Mouse (Mus musculus): ENCODE results near the gene Psmb3. TPM values are rescaled to one million over a fixed set of nuclear protein-coding genes. Genes with fewer than 3 reads are reported as not detected.

Psmb3 gene
- polyA plus RNA-seq, 1 experiment from 2014 or later: 430 TPM

DNA sequence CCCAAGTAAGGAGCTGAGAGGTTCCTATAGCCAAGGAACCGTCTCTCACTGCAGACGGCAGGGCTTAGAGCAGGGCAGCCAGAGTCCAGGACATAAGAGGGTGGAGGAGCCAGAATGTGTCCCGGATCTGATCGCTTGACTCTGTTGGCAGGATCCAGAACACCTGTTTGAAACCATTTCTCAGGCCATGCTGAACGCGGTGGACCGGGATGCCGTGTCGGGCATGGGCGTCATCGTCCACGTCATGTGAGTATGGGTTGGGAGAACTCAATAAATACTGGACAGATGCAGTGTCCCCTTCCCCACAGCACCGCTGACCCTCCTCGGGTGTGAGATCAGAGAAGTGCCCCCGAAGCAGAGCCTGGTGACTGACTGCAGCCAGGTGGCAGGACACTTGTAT is 9.1 kb downstream of the Psmb3 start:
- no peak for ATAC-seq (ENCODE audit: low read depth)
- H3K27ac ChIP-seq (ENCODE audit: low read length): no peak overlapping the region
- H3K4me1 ChIP-seq (replicated peaks; ENCODE audit: control insufficient read depth, insufficient read depth, low read length): no peaks in the 10 kb centered on the region
- no peaks in the 10 kb centered on the region for H3K27me3 ChIP-seq (ENCODE audit: control insufficient read depth, insufficient read depth, low read depth, low read length)
- H3K9ac ChIP-seq (ENCODE audit: low read length): no peak overlapping the region
- H3K36me3 ChIP-seq (ENCODE audit: control insufficient read depth, insufficient read depth, low read length): peaks cover 29% of the 10 kb centered on the region
- no peak overlapping the region for H3K4me2 ChIP-seq (ENCODE audit: low read depth, low read length)
- no peak overlapping the region for H3K4me3 ChIP-seq (ENCODE audit: low read length)
- no peaks in the 10 kb centered on the region for H3K9me3 ChIP-seq (ENCODE audit: control insufficient read depth, low read length)
- 83% methylated on average over 15 of the region's 15 CpGs for WGBS

DNA sequence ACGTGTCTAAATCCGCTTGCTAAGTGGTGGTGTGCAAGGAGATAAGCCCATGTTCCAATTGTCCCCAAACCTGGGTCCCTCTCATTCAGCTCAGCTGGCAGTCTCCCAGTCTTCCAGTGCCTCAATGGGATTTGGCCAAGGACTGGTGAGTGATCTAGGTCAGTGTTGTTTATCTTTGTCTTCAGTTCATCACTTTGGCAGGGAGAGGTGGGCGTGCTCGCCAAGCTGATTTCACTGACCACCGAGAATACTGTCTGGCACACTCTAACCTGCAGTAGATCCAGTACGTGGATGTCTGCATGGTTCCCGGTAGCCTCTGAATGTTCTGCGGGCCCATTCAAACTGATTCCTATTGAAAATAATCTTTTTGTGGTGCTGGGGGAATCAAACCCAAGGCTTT is 10.7 kb downstream of the Psmb3 start:
- WGBS: 75% methylated on average over 8 of the region's 8 CpGs
- Histone ChIP-seq H3K9ac (ENCODE audit: low read length) (no peak overlapping the region), H3K36me3 (ENCODE audit: control insufficient read depth, insufficient read depth, low read length) (peaks cover 32% of the 10 kb centered on the region), H3K4me2 (ENCODE audit: low read depth, low read length) (no peak overlapping the region), H3K4me1 (replicated peaks; ENCODE audit: control insufficient read depth, insufficient read depth, low read length) (no peaks in the 10 kb centered on the region), H3K4me3 (ENCODE audit: low read length) (no peak overlapping the region), H3K27ac (ENCODE audit: low read length) (no peak overlapping the region), H3K9me3 (ENCODE audit: control insufficient read depth, low read length) (no peaks in the 10 kb centered on the region), H3K27me3 (ENCODE audit: control insufficient read depth, insufficient read depth, low read depth, low read length) (no peaks in the 10 kb centered on the region)
- no peak for ATAC-seq (ENCODE audit: low read depth)

DNA sequence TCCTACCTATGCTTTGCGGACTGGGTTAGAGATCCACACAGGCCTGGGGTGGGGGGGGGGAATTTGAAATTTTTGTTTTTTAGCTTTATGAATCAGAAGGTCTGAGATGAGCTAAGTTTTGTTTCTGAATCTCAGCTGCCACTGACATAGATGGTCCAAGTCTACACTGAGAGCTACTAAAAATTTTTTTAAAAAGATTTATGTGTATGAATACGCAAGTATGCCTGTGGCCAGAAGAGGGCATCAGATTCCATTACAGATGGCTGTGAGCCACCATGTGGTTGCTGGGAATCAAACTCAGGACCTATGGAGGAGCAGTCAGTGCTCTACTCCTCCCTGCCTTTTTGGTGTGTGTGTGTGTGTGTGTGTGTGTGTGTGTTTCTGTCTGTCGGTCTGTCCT is 11.2 kb downstream of the Psmb3 start:
- ATAC-seq (ENCODE audit: low read depth): no peak
- H3K9me3 ChIP-seq (ENCODE audit: control insufficient read depth, low read length): no peaks in the 10 kb centered on the region
- H3K4me3 ChIP-seq (ENCODE audit: low read length): no peak overlapping the region
- no peaks in the 10 kb centered on the region for H3K4me1 ChIP-seq (replicated peaks; ENCODE audit: control insufficient read depth, insufficient read depth, low read length)
- peaks cover 29% of the 10 kb centered on the region for H3K36me3 ChIP-seq (ENCODE audit: control insufficient read depth, insufficient read depth, low read length)
- 98% methylated on average over 3 of the region's 3 CpGs for WGBS
- no peak overlapping the region for H3K4me2 ChIP-seq (ENCODE audit: low read depth, low read length)
- H3K27ac ChIP-seq (ENCODE audit: low read length): no peak overlapping the region
- no peaks in the 10 kb centered on the region for H3K27me3 ChIP-seq (ENCODE audit: control insufficient read depth, insufficient read depth, low read depth, low read length)
- H3K9ac ChIP-seq (ENCODE audit: low read length): no peak overlapping the region

DNA sequence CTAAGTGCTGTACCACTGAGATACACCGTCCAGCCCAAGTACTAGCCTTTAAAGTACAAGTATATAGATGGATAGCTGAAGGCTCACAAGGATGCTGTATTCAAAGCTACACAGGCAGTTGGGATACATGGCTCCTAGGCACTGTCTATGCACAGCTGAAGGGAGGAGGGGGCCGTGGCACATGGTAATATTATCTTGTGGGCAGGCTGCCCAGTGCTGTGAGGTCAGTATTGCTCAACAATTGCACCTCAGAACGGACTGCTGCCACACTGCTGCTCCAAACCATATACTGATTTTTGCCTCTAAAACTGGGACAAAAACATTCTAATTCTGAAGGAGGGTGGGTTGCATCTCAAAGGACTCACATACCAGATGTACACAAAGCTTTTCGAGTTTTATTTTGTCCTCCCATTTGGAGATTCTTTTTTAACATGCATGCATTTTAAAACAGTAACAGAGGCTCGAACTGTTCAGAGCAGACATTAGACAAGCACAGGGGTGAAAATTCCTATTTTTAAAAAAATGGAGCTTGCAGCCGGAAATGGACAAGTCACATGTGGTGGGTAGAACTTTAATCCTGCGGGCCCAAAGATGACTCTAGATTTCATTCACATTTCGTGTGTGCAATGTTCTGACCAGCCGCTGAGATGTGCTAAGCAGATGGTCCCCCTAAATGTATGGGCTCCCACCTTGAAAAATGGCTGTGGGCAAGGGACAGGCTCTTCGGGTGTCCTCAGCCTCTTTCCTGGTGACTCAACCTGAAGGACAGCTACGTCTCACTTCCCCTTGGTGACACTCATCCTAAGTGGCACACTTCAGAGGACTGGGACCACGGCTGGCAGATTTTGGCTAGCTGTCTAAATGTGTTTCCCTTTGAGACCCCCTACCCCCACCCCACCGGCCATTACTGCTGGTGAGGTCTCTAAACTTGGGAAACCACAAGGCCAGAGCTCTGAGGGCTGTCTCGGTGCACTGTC is 11.9 kb downstream of the Psmb3 start:
- Histone ChIP-seq H3K36me3 (ENCODE audit: control insufficient read depth, insufficient read depth, low read length) (peaks cover 32% of the 10 kb centered on the region), H3K27me3 (ENCODE audit: control insufficient read depth, insufficient read depth, low read depth, low read length) (no peaks in the 10 kb centered on the region), H3K4me3 (ENCODE audit: low read length) (no peak overlapping the region), H3K27ac (ENCODE audit: low read length) (no peak overlapping the region), H3K4me1 (replicated peaks; ENCODE audit: control insufficient read depth, insufficient read depth, low read length) (no peaks in the 10 kb centered on the region), H3K9ac (ENCODE audit: low read length) (no peak overlapping the region), H3K4me2 (ENCODE audit: low read depth, low read length) (no peak overlapping the region), H3K9me3 (ENCODE audit: control insufficient read depth, low read length) (no peaks in the 10 kb centered on the region)
- WGBS: 79% methylated on average over 14 of the region's 14 CpGs
- ATAC-seq (ENCODE audit: low read depth): peak; percentile 47; the same call in 1 of the 2 replicates

DNA sequence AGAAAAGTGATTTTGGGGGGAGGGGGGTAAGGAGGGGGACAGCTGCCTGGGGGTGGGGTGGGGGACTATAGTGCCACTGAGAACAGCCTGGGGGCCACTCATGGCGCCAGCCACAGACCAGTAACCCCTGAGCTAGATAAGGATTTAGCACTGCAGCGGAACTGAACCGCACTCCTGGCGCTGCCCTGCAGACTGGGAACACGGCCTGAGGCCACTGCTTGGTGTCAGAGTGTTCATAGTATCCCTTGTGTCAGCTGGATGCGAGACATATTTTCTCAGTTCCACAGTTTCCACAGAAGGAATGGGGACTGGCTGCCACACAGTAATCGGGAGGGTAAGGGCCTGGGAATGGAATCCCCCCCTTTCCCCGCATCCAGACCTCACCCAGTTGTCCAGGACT is 12.8 kb downstream of the Psmb3 start:
- Histone ChIP-seq H3K9me3 (ENCODE audit: control insufficient read depth, low read length) (no peaks in the 10 kb centered on the region), H3K36me3 (ENCODE audit: control insufficient read depth, insufficient read depth, low read length) (peaks cover 41% of the 10 kb centered on the region), H3K4me1 (replicated peaks; ENCODE audit: control insufficient read depth, insufficient read depth, low read length) (no peaks in the 10 kb centered on the region), H3K4me3 (ENCODE audit: low read length) (no peak overlapping the region), H3K9ac (ENCODE audit: low read length) (no peak overlapping the region), H3K4me2 (ENCODE audit: low read depth, low read length) (no peak overlapping the region), H3K27me3 (ENCODE audit: control insufficient read depth, insufficient read depth, low read depth, low read length) (no peaks in the 10 kb centered on the region), H3K27ac (ENCODE audit: low read length) (no peak overlapping the region)
- WGBS: 82% methylated on average over 8 of the region's 8 CpGs
- no peak for ATAC-seq (ENCODE audit: low read depth)

DNA sequence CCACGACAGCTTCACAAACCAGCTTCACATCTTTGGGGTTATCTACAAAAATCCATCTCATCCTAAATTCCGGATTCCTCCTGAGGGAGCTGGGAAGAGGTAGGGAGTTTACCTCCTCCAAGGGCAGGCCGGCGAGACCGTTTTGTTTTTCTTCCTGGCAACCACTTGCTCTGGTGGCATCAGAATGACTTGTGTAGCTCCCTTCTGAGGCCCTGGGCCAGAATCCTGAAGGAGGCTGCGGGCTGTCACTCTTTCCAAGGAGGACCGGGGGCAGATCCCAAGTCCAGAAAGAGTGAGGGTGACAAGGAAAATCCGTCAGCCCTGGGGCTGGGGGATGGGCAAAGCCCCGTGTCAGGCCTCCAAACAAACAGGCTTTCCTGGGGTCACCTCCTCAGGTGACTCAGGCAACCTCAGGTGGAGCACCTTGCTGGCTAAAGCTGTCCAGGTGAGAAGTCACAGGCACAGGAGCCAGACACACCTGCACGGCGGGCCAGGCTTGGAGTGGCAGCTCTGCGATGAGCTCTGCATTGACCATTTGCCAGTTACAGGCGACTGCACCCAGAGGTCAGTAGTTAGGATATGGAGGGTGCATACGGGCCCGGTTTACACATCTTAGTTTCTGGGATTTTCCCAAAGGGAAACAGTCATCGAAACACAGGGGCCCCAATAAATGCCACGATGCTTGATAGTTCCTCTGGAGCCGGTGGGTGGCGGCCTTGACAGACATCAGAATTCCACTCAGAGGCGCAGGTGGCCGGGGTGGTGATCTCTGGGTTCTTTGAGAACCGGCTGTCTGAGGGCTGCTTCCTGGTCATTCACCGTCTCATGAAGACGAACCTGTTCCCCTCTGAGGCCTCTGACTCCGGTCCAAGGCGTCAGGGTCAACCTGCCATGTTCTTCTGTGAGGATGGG is 14.4 kb downstream of the Psmb3 start:
- Histone ChIP-seq H3K27me3 (ENCODE audit: control insufficient read depth, insufficient read depth, low read depth, low read length) (no peaks in the 10 kb centered on the region), H3K4me1 (replicated peaks; ENCODE audit: control insufficient read depth, insufficient read depth, low read length) (no peaks in the 10 kb centered on the region), H3K4me2 (ENCODE audit: low read depth, low read length) (no peak overlapping the region), H3K9ac (ENCODE audit: low read length) (no peak overlapping the region), H3K9me3 (ENCODE audit: control insufficient read depth, low read length) (no peaks in the 10 kb centered on the region), H3K4me3 (ENCODE audit: low read length) (no peak overlapping the region), H3K36me3 (ENCODE audit: control insufficient read depth, insufficient read depth, low read length) (peaks cover 52% of the 10 kb centered on the region), H3K27ac (ENCODE audit: low read length) (no peak overlapping the region)
- no peak for ATAC-seq (ENCODE audit: low read depth)
- whole genome bisulfite sequencing: 77% methylated on average over 26 of the region's 26 CpGs

DNA sequence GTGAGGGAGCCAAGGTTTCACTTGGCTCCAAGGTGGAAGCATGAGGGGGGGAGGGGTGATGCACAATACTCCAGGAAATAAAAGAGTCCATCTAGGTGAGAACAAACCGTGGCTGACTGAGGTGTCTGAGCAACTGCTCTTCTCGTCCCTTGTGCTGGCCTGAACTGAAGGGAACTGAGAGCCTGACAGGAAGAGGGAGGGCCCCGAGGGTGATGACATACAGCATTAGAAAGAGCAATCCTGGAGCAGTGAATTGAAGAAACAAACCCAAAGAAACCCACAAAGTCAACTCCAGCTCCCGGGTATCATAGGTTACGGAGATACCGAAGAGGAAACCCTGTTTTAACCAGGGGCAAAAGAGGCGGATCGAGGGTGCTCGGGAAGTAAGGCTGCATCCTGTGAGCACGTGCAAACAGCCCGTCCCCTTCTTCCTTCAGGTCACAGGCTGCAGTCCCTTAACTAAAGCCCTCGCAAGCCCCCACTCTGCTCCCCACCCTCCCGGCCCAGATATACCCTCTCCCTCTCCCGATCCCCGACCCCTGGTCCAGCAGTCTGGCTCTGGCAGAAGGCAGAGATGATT is 15.2 kb downstream of the Psmb3 start:
- Histone ChIP-seq H3K4me3 (ENCODE audit: low read length) (no peak overlapping the region), H3K27me3 (ENCODE audit: control insufficient read depth, insufficient read depth, low read depth, low read length) (no peaks in the 10 kb centered on the region), H3K36me3 (ENCODE audit: control insufficient read depth, insufficient read depth, low read length) (peaks cover 51% of the 10 kb centered on the region), H3K9ac (ENCODE audit: low read length) (no peak overlapping the region), H3K4me1 (replicated peaks; ENCODE audit: control insufficient read depth, insufficient read depth, low read length) (no peaks in the 10 kb centered on the region), H3K4me2 (ENCODE audit: low read depth, low read length) (no peak overlapping the region), H3K27ac (ENCODE audit: low read length) (no peak overlapping the region), H3K9me3 (ENCODE audit: control insufficient read depth, low read length) (no peaks in the 10 kb centered on the region)
- WGBS: 66% methylated on average over 15 of the region's 15 CpGs
- no peak for ATAC-seq (ENCODE audit: low read depth)

DNA sequence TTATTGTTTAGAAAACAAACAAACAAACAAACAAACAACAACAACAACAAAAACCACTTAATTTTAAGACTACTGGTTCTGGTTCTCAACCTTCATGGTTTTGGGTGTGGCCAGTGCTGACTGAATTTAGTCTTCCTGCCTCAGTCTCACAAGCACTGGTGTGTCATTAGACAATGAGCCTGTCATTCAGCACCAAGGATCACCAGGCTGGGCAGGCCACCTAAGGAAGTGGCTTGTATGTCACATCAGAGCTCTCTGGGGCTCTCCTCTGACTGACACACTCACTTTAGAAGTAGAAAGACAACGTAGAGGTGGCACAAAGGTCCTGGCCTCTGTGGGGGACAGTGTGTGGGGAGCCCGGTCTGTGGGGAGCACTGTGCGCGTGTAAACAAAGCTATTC is 15.8 kb downstream of the Psmb3 start:
- ATAC-seq (ENCODE audit: low read depth): no peak
- peaks cover 46% of the 10 kb centered on the region for H3K36me3 ChIP-seq (ENCODE audit: control insufficient read depth, insufficient read depth, low read length)
- H3K4me2 ChIP-seq (ENCODE audit: low read depth, low read length): no peak overlapping the region
- no peaks in the 10 kb centered on the region for H3K4me1 ChIP-seq (replicated peaks; ENCODE audit: control insufficient read depth, insufficient read depth, low read length)
- H3K4me3 ChIP-seq (ENCODE audit: low read length): no peak overlapping the region
- WGBS: 83% methylated on average over 4 of the region's 4 CpGs
- no peak overlapping the region for H3K27ac ChIP-seq (ENCODE audit: low read length)
- H3K9ac ChIP-seq (ENCODE audit: low read length): no peak overlapping the region
- no peaks in the 10 kb centered on the region for H3K27me3 ChIP-seq (ENCODE audit: control insufficient read depth, insufficient read depth, low read depth, low read length)
- no peaks in the 10 kb centered on the region for H3K9me3 ChIP-seq (ENCODE audit: control insufficient read depth, low read length)

DNA sequence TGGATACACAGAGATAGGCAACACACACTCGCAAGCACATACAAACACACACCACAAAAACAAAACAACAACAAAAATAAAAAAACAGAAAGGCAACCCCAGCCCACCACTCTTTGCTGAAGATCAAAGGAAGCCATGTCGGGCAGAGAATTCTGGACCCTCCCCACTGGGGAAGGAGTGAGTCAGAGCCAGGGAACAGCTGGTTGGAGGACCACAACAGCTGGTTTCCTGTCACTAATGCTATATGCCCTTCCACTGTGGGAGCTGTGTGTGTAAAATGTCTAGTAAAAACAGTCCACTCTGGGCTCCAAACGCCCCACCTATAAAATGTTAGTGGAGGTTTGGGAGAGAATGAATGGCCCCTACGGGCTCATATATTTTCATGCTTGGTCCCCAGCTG is 18.1 kb downstream of the Psmb3 start:
- 92% methylated on average over 4 of the region's 4 CpGs for WGBS
- Histone ChIP-seq H3K4me1 (replicated peaks; ENCODE audit: control insufficient read depth, insufficient read depth, low read length) (no peaks in the 10 kb centered on the region), H3K4me2 (ENCODE audit: low read depth, low read length) (no peak overlapping the region), H3K27ac (ENCODE audit: low read length) (no peak overlapping the region), H3K9me3 (ENCODE audit: control insufficient read depth, low read length) (no peaks in the 10 kb centered on the region), H3K36me3 (ENCODE audit: control insufficient read depth, insufficient read depth, low read length) (peaks cover 51% of the 10 kb centered on the region), H3K9ac (ENCODE audit: low read length) (no peak overlapping the region), H3K4me3 (ENCODE audit: low read length) (no peak overlapping the region), H3K27me3 (ENCODE audit: control insufficient read depth, insufficient read depth, low read depth, low read length) (no peaks in the 10 kb centered on the region)
- no peak for ATAC-seq (ENCODE audit: low read depth)
